Mouse (Mus musculus): Measurements from ENCODE around the gene Pkhd1. TPM values are rescaled to one million over a fixed set of nuclear protein-coding genes. Genes with fewer than 3 reads are reported as not detected.
"Not testable (repeated sequence)": the region's sequence is repeated elsewhere in the genome, so short reads cannot be mapped to it uniquely, and the experiment has no call there.

Pkhd1 gene
- total RNA-seq, 2 experiments from 2014 or later: not detected

DNA sequence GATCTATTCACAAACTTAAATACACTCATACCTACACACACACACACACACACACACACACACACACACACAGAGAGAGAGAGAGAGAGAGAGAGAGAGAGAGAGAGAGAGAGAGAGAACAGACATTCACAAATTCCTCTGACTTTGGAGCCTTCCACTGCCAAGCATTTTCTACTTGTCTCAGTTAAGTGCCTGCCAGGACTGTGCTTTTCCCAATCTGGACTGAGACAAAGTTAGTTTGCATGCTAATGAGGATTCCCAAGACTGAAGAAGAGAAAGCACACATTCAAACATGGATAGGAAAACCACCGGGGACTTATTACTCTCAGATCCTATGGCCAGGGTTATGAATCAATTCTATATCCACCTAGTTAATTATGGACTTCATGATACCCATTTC lies 118.9 kb downstream of the Pkhd1 start:
- no peak for ATAC-seq (ENCODE audit: poor library complexity, severe bottlenecking)

DNA sequence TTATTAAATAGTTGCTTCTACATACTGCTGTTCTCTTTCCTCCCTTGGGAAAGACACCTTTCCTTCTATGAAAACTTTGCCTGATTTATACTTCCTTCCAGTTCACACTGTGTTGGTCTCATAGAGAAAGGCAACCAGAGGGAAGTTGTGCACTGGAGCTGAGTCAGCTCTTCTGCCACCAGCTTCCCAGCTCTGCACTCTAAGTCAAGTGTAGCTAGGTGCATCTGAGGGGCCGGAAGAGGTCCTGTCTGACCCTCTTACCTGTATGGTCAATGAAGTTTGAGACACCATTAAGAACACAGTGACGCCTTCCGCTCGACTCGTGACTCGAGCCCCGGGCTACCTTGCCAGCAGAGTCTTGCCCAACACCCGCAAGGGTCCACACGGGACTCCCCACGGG lies 131.8 kb downstream of the Pkhd1 start:
- no peak for ATAC-seq (ENCODE audit: poor library complexity, severe bottlenecking)

DNA sequence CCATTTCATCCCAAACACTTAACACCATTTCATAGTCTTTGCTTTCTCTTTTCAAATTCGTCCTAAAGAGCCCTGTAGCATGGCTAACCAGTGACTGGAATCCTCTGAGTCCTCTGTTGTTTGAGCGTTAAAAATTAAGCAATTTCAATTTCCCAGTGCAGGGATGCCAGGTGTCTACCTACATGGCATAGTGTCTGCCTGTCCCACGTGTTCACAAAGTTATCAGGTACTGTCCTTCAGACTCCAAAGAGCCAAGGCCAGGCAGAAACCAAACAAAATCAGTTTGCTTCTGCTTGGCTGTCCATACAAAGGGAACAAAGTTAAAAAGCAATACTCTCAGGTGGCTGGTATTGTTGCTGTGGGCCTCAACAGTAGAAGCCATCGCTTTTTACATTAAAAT lies 136.0 kb downstream of the Pkhd1 start:
- ATAC-seq (ENCODE audit: poor library complexity, severe bottlenecking): no peak

DNA sequence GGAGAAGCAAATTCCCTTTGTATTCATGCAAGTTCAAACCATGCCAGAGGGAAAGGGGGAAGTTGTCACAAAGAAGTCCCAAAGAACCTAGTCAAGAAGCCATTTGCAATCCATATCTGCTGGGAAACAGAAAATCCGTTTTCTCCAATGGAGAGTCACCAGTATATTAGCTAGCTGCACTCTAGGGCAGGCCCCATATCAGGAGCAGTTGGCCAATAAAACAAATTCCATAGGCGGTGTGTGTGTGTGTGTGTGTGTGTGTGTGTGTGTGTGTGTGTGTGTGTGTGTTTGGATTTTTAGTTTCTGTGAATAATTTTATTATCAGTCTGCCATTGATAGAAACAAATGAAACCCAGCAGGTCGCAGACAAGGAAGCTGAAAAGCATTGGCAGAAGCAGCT lies 139.2 kb downstream of the Pkhd1 start:
- no peak for ATAC-seq (ENCODE audit: poor library complexity, severe bottlenecking)

DNA sequence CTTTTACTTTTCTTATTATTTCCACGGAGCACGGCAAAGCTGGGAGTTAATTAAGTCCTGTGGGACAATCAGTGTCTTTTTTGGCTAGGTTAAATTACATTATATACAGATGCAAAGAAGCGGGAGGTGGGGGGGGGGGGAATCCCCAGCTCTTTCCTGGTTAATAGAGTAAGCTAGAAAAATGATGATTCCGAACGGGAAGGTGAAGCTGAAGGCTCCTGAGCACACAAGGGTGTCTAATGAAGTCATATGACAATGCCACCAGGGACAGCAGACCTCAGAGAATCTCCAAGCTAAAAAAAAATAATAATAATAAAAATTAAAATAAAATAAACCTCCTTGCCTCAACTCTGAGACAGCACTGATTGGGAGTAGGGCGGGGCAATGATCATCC lies 139.6 kb downstream of the Pkhd1 start:
- no peak for ATAC-seq (ENCODE audit: poor library complexity, severe bottlenecking)

DNA sequence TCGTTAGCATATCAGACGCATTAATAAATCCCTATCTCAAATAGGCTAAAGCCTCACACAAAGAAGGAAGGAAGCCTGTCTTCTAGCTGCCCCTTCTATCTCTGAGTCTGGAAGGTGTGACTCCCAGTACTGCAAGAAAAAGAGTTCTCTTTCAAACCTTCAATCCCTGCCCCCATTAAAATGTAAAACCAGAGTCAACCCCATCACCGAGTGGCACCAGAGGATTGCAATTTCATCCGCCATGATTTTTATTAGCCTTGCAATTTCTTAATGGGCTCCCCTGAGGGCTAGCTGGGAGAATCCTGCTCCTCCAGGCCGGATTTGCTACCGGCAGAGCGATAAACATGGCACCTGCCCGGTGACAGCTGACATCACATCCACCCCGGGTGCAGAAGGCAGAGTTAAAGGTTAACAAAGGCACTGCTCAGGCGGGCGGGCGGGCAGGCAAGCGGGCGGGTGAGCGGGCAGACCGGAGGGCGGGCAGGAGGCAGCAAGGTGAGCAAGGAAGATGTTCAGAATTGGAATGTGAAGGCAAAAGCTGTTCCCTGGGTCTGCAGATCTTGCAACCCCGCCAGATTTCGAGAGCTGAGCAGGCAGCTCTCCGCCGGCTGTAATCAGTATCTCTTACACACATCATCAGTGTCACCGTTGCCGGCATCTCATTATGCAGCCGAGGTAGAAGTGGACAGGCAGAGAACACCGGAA lies 140.2 kb downstream of the Pkhd1 start:
- no peak for ATAC-seq (ENCODE audit: poor library complexity, severe bottlenecking)

DNA sequence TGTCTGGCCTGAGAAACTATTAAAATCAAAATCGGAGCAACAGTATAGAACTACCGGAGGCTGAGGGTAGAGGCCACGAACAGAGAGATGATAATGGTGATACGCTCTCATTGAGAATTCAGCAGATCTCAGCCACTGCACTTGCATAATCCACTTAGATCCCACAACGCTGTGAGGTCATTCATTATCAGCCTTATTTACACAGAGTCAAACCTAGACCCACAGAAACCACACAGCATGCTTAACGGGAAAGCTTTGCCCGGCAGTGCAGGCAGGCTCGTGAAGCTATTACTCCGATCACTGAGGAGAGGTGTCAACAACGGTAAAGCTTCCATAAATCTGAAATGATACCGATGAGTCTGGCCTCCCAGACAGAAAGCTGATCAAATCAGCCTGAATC lies 147.1 kb downstream of the Pkhd1 start:
- no peak for ATAC-seq (ENCODE audit: poor library complexity, severe bottlenecking)

DNA sequence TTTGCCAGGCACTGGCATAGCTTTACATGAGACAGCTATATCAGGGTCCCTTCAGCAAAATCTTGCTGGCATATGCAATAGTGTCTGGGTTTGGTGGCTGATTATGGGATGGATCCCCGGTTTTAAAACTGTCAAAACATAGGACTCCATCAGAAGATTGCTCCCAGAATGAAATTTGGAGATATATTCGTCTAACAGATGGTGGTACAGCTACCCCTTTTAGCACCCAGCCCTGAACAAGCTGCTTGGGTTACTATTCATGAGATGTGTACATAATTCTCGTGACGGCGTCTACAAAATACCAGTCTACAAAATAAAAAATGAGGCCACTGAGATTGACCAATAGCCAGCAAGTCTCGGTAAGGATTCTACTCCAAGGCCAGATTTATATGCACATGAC lies 147.5 kb downstream of the Pkhd1 start:
- no peak for ATAC-seq (ENCODE audit: poor library complexity, severe bottlenecking)

DNA sequence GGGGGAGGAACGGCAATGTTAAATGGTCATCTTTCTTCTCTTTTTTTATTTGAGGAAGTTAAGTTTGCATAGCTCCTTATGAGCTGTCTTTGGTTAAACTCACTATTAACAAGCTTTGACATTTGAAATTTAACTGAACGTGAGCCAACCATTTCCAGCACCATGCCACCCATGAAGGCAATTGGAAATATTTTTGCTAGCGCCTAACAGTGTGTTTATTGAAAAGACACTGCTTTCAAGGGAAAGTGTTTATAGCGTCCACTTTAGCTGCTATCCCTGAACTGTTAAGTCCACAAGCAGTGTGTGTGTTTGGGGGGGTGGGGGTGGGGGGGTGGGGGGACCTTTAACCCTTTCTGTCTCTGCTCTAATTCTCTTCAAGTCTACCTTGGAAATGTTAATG lies 151.4 kb downstream of the Pkhd1 start:
- no peak for ATAC-seq (ENCODE audit: poor library complexity, severe bottlenecking)

DNA sequence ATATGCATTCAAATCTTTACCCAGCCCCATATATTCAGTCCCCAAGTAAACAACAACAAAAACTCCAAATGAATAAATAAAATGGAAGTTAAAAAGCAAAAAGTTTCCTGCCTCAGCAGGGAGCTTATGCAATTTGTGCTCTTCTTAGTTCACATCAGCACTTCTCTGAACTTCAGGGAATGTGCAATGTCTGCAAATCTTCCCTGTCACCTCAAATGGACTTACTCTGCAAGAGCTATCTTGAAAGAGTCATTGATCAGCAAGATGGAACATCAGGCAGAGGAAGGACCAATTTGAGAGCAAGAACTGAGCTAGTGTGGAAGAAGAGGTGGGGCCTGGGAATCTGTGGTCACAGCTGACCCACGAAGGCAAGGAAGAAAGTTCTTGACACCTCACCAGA lies 163.2 kb downstream of the Pkhd1 start:
- no peak for ATAC-seq (ENCODE audit: poor library complexity, severe bottlenecking)

DNA sequence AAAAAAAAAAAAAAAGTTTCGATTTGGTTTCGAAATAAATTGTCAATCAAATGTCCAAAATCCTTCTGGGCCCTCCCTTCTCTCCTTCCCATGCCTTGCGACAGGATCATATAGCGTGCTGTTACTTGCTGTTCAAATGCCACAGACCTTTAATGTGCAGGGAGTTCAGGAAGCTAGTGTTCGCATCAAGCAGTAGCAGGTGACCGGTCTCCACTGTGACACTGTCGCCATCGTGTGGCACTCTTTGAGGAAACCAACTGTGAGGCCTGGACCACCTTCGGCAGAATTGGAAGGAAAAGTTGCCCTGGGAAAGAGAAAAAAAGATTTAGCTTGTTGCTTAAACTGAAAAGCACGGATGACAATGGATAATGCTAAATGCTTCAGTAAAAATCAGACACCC lies 167.8 kb downstream of the Pkhd1 start:
- no peak for ATAC-seq (ENCODE audit: poor library complexity, severe bottlenecking)

DNA sequence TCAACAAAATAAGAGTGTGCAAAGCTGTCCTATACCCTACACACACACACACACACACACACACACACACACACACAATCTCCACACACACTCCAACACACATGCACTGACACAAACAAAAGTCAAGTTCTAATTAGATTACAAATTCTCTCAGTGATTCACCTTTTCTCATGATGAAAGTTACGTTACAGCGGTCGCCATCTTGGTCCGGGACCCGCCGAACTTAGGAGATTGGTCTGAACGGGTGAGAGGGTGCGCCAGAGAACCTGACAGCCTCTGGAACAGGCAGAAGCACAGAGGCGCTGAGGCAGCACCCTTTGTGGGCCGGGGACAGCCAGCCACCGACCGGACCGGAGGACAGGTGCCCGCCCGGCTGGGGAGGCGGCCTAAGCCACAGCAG lies 185.8 kb downstream of the Pkhd1 start:
- not testable (repeated sequence) for ATAC-seq (ENCODE audit: poor library complexity, severe bottlenecking)

DNA sequence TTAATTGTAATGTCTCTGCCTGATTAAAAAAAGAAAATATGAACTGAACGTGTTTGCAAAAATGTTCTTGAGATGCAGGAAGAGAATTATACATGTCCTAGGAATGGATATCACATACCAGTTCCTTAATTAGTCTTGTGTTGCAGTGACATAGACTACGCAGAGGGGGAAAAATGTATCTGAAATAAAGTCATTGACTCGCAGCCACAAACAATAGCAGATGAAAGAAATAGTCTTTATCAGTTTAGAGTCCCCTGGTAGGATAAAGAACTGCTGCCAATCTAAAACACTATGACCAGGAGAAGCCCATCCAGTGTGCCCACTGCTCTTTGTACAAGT lies 188.8 kb downstream of the Pkhd1 start:
- no peak for ATAC-seq (ENCODE audit: poor library complexity, severe bottlenecking)

DNA sequence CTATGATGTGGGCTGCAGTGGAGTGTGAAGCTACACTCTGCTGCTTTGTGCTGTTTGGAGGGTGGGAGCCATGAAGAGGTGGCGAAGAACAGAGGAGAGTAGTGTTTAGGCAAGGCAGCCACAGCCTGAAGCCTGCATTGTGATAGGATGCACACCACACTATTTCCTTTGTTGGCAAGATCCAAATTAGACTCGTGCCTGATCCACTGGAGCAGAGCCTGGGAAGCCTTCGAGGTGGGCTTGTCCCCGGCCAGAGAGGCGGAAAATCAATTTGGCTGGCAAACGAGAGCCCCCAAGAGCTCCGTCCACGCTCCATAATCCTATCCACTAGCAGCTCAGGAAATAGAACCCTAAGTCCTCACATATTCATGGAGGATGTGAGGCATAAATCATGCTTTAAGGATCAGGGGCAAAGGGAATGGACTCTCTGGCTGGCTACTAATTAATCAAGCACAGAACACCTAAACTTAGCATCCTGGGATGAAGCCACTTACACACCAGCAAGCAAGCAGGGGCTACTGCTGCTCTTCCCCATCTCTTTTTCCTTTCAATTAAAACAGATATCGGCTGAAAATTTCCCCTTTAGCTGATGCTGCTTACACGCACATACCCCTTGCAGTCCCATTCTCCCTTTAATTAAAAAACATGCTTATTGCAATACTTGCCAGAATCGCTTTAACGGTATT lies 189.4 kb downstream of the Pkhd1 start:
- no peak for ATAC-seq (ENCODE audit: poor library complexity, severe bottlenecking)

DNA sequence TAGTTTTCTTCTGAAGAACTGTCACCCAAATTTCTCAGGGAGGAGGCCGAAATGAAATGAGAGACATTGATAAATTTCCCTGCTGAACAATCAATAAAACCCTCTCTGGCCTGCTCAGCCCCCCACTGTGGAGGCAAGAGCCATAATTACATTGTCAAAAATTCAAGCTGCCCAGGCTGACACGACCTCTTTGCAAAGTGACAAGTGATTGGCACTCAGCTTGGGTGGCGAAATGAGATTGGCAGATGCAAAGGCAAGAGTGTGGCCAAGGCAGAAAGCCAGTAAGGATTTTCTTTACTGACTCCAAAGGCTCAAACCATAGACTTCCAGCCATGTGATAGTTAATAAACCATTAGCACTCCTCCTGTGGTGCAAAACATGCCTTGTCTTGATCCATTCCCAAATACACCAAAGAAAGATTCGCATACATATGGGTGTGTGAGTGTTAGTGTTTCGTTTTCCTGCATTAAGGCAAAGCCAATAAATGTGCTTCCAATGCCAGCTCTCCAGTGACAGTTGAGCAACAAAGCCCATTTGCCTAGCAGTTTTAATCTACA lies 208.4 kb downstream of the Pkhd1 start:
- ATAC-seq (ENCODE audit: poor library complexity, severe bottlenecking): no peak

DNA sequence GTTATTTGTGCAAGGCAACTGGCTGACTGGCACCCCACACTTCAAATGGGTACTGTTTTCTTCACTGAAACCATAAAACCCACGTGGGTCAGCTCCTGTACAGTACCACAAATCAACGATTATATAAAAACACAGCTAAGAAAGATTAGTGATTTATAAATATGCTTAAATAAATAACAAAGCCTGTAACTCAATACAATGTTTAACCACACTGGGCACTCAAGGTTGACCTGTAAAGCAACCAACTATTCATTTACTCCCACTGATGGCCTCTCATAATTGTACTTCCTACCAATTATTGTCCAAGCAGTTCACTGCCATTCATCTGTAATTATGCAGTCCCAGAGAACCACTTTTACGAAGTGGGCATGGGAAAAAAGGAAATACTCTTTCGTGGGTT lies 219.5 kb downstream of the Pkhd1 start:
- no peak for ATAC-seq (ENCODE audit: poor library complexity, severe bottlenecking)

DNA sequence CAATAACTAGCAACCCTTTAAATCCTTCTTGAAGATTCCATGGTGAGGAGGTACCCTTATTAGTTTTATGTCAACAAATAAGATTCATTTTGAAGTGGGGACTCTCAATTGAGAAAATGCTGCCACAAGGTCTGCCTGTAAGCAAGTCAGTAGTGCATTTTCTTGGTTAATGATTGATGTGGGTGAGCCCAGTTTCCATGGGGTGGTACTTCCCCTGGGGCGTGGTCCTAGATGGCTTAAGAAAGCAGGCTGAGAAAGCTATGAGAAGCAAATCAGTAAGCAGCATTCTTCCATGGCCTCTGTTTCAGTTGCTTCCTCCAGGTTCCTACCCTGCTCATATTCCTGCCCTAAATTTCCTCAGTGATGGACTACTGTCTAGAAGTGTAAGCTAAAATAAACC lies 253.4 kb downstream of the Pkhd1 start:
- no peak for ATAC-seq (ENCODE audit: poor library complexity, severe bottlenecking)

DNA sequence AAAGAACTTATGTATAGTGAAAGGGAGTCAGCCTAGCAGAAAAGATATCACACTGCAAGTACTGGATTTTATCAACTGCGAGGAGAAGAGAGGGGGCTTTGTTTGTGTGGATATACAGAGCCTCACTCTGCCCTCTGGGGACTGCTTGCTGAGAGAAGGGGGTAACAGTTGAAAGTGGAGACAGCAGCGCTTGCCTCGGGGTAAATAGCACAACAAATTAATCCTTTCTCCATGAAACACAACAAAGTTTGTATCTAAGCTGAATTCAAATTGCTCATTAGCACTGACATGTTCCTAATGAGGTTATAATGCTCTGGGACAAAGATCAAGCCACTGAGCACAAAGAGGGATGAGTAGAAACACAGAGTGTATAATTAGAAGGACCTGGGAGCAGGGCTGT lies 273.2 kb downstream of the Pkhd1 start:
- ATAC-seq (ENCODE audit: poor library complexity, severe bottlenecking): no peak

DNA sequence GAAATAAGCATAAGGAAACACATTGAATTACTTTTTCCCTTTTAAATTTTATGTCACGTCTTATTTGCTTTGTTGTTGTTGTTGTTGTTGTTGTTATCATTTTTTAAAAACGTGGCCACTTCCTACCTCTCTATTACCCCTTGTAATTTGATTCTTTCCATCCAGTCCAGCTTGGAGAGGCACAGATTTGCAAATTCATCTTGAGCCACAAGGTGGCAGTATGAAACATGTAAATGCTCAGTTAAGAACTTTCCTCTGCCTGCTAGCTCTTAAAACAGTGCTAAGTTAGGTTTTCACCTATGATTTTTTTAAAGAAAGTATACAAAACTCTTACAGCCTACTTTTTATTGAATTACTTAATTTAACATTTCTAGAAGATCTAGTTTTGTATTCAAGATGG lies 306.4 kb downstream of the Pkhd1 start:
- no peak for ATAC-seq (ENCODE audit: poor library complexity, severe bottlenecking)

DNA sequence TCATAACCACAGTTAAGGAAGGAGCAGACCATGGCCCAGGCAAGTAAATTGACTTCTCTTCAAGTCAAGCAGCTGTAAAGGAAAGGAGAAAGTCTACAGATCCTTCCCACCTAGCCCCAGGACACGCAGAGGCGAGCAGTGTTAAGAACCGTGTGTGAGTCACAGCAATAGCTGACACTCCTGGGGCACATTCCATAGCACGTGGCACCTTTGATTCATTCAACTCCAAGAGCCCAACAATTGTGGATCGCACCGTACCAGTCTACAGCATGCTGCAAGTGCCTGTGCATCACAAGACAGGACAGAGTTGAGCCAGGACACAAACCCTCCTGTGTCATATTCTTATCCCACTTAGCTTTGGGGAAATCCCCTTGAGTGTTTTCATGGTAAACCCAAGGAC lies 306.9 kb downstream of the Pkhd1 start:
- ATAC-seq (ENCODE audit: poor library complexity, severe bottlenecking): no peak

DNA sequence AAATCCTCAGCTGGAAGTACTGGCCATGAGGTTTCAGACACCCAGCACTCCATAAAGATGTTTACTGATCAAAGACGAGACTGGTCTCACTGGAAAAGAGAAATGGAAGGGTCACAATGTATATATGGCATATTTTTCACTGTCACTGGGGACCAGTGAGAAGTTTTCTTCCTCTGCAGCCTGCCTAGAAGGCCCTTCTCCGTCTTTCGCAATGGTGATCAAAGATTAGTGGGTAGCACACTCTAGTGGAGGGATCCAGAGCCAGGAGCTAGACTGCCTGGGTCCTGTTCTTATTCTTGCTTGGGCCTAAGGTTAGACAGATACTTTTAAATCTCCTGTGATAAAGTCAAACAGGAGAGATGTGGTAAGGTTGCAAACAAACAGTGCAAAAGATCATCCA lies 311.7 kb downstream of the Pkhd1 start:
- no peak for ATAC-seq (ENCODE audit: poor library complexity, severe bottlenecking)

DNA sequence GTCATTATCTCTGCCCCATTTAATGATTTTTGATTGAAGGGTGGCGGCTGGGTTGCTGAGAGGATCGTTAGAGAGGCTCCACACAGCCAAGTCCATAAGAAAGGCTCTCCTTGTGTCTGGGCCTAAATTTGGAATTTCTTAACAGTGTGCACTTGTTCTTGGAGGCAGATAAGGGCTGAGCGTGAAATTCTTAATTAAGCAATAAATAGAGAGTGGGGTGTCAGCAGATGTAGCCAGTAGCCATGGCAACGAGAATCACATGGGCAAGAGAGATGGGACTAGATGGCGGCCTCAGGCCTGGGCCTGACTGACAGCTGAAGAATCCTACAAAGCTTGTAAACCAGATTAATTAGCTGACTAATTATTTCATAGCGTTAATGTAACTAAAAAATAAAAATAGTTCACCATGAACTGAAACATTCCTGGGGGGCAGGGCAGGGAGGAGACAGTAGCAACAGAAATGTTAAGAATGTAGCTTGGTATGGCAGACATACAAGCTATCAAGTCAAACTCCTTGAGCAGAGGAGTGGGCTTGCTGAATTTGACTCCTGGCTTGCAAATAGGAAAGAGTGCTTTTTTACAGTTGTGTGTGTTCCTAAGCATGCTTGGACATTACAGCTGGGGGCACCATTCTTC lies 314.8 kb downstream of the Pkhd1 start:
- no peak for ATAC-seq (ENCODE audit: poor library complexity, severe bottlenecking)

All from megakaryocyte, adult 5-6 weeks (primary cell).